Mouse (Mus musculus): ENCODE results near the gene Zkscan6. TPM values are rescaled to one million over a fixed set of nuclear protein-coding genes. Genes with fewer than 3 reads are reported as not detected.

Zkscan6 gene
- polyA plus RNA-seq, 1 experiment from 2014 or later, result 21.8 TPM

DNA sequence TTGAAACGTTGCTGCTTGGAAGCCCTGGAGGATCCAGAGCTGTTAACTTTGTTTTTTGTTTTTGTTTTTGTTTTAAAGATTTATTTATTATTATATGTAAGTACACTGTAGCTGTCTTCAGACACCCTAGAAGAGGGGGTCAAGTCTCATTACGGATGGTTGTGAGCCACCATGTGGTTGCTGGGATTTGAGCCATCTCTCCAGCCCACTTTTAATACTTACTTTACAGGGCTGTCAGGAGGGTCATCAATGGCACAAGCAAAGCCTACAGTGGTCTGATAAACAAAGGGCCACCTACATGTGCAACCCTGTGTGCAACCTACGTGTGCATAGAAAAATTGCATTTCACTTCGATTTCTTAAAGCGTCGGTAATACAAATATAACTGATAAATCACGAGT is 626 bp downstream of the Zkscan6 start:
- no peak for DNase-seq (ENCODE audit: low spot score)

- DNase-seq (ENCODE audit: low spot score), result no peak
Observed at GRCm38 (mm10) chr11:65812088-65812487, 5.1 kb downstream of the Zkscan6 start.

GRCm38 (mm10) chr11:65814381-65814780 is 7.4 kb downstream of the Zkscan6 start:
- no peak for DNase-seq (ENCODE audit: low spot score)

DNA sequence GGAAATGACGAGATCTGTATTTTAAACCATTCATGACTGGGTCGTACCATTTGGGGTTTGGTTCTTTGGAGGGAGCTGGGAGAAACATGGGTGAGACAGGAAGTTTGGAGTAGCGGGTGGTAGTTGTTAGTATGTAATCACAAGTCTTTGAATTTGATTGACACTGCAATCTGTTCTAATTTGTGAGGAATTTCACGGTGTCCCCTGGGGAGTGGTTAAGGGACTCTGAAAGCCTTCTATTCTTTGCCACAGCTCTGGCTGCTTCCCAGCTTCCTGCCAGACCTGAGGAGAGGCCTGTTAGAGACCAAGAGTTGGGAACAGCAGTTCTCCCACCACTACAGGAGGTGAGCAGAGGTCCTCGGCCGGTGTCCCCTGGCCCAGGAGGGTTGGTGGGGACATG is 9.3 kb downstream of the Zkscan6 start:
- DNase-seq (ENCODE audit: low spot score), result no peak

DNA sequence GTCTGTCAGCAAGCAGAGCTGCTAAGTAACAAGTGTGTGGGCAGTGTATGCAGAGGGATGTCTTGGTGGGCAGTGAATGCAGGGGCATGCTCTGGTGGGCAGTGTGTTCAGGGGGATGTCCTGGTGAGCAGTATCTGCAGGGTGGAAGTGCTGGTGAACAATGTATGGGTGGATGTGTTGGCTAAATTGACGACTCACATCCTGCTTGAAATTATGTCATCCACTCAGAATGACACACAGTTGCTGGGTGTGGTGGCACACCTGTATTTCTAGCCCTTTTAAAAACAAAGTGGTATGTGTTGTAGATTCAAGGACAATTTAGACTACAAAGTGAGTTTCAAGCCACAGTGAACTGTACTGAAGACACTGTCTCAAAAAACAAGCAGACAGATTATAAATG is 11.2 kb downstream of the Zkscan6 start:
- DNase-seq (ENCODE audit: low spot score), result no peak

DNA sequence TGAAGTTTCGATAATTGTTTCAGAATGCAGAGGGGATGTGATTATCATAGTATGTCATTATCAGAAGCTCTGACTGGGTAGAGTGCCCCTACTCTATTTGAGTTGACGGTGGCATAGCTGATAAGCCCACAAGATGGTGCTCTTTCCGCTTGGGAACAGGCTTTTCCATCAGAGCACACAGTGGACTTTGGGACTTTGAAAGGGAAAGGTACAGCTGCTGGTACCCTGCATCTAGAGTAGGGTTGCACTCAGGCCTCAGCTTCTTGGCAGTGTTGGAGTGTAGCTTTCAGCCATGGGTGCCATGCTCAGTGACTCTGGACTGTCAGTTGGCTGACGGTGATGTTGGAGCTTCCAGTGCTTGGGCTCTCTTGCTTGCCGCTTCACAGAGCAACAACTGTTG is 13.3 kb downstream of the Zkscan6 start:
- no peak for DNase-seq (ENCODE audit: low spot score)

DNA sequence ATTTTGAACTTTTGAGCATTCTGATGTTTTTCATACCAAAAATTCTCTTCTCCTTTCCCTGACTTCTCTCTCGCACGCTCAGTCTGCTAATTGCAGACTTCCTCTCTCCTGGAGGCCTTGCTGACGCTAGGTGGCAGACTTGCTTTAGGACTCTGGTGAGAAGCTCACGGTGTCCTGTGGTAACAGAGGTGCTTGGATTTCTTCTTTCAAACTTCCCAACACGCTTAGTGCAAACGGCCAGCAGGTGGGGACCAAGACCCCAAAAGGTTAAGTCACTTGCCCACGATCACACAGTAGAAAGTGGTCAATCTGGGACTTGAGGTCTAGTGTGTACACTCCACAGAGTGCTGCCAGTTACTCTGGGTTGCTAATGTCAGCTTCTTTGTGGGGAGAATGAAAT is 13.9 kb downstream of the Zkscan6 start:
- peak; percentile 53 for DNase-seq (ENCODE audit: low spot score)

GRCm38 (mm10) chr11:65824556-65824955 is 17.6 kb downstream of the Zkscan6 start:
- DNase-seq (ENCODE audit: low spot score), result no peak

- no peak for DNase-seq (ENCODE audit: low spot score)
Observed at GRCm38 (mm10) chr11:65838999-65839398, 32.0 kb downstream of the Zkscan6 start.

GRCm38 (mm10) chr11:65846446-65846845 is 39.5 kb downstream of the Zkscan6 start:
- no peak for DNase-seq (ENCODE audit: low spot score)

- peak; percentile 38 for DNase-seq (ENCODE audit: low spot score)
Observed at GRCm38 (mm10) chr11:65852066-65852465, 45.1 kb downstream of the Zkscan6 start.

DNA sequence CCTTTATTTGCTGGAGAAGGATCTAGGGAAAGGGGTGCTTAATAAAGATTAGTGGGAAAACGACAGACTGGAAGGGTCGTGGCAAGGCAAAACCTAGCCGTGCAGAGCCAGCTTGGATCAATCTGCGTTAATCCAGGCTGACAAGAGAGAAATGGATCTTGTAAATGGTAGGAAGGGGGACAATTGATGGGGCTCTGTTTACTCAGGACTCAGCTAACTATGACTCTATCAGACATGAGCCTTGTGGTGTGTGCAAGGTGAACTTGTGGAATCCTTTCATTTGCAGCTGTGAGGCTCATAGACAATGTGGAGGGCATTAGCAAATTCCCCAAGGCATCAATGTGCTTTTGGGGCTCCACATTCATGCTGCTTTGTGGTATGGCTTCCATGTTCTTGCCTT is 54.5 kb downstream of the Zkscan6 start:
- DNase-seq (ENCODE audit: low spot score), result no peak

DNA sequence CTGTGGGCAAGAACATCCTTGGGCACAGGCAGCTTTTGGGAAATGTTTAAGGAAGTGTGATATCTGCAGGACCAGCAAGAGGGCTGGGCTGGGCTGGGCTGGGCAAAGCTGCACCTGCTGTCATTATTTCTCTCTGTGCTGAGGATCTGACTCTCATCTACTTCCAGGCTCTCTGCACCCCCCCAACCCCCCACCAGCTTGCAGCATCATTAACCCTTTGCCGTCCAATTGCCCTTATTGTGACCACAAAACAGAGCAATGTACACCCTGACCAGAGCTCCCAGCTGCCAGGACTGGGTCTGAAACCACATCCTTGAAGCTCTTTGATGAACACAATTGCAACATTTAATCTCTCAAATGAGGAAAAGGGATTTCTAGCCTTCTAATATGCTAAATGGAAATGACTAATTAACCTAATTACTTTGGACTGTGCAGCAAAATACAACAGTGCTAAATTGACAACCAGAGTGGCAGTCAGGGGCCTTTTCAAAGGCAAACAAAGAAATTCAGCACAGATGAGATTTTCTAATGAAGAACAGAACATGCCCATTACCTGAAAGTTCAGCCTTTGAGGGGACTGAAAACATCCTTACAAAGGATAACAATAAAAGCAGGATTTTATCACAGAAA is 70.3 kb downstream of the Zkscan6 start:
- DNase-seq (ENCODE audit: low spot score), result no peak

Other genes with a start within 250 kb of the Zkscan6 start
- 36.6 and 44.0 TPM in 2 replicates for gene Map2k4, start 18.9 kb upstream of the Zkscan6 start, polyA plus RNA-seq (2015; fragmentation: Nextera tagmentation; extraction: Ambion mirVana)